Mouse (Mus musculus) adrenal gland, postnatal 14 days (tissue): ENCODE measurements around the gene Rpl10a. TPM values are rescaled to one million over a fixed set of nuclear protein-coding genes. Genes with fewer than 3 reads are reported as not detected.

ENCODE experiments used
- DNase-seq: peaks from one replicate; pipeline ENCODE4 v3.0.0; 2021; ENCODE audit warnings: mixed read lengths
- long read RNA-seq, 2 experiments: library from polyadenylated mRNA; stranded (forward); transcript quantifications; one replicate each; pipeline ENCODE4 v2.0.0; 2021
- total RNA-seq: library from RNA; stranded (reverse); gene quantifications from 2 replicates; pipeline ENCODE4 v1.2.3, GENCODE M21; 2021

Rpl10a gene
- 814 and 958 TPM in 2 replicates for total RNA-seq
- long read RNA-seq, experiment 1, transcript Rpl10a-212 (6 exons, 729 nt): minor isoform, 6 of 440 reads
- long read RNA-seq, experiment 1, transcript Rpl10a-201 (6 exons, 830 nt): major isoform, 369 of 440 reads
- long read RNA-seq, experiment 1, transcript Rpl10a-206 (5 exons, 1,022 nt): minor isoform, 18 of 440 reads
- long read RNA-seq, experiment 1, transcript Rpl10a-207 (5 exons, 901 nt): minor isoform, 7 of 440 reads
- long read RNA-seq, experiment 1, partial matches to known transcripts: 12 of 440 reads
- long read RNA-seq, experiment 1, other reads (novel, unspliced or antisense): 12 of 440 reads
- long read RNA-seq, experiment 2, transcript Rpl10a-208 (4 exons, 1,202 nt): minor isoform, 9 of 362 reads
- long read RNA-seq, experiment 2, transcript Rpl10a-206 (5 exons, 1,022 nt): minor isoform, 18 of 362 reads
- long read RNA-seq, experiment 2, transcript Rpl10a-204 (2 exons, 1,618 nt): minor isoform, 7 of 362 reads
- long read RNA-seq, experiment 2, transcript Rpl10a-201 (6 exons, 830 nt): major isoform, 297 of 362 reads
- long read RNA-seq, experiment 2, partial matches to known transcripts: 10 of 362 reads
- long read RNA-seq, experiment 2, other reads (novel, unspliced or antisense): 8 of 362 reads

- peak; percentile 98 for DNase-seq
Measured at GRCm38 (mm10) chr17:28328366-28328928, at the start of gene Rpl10a. Gene Rpl10a (plus strand): TSS chr17:28328471.

GRCm38 (mm10) chr17:28279236-28279635 lies 49.0 kb upstream of the Rpl10a start:
- peak; percentile 19 for DNase-seq

GRCm38 (mm10) chr17:28279780-28280422 lies 48.4 kb upstream of the Rpl10a start:
- DNase-seq: peak; percentile 94

- peak; percentile 79 for DNase-seq
Measured at GRCm38 (mm10) chr17:28280423-28280800, 47.9 kb upstream of the Rpl10a start.

GRCm38 (mm10) chr17:28280831-28281377 lies 47.4 kb upstream of the Rpl10a start:
- DNase-seq: peak; percentile 8

- no peak for DNase-seq
Measured at GRCm38 (mm10) chr17:28281866-28282441, 46.3 kb upstream of the Rpl10a start.

GRCm38 (mm10) chr17:28283199-28283598 lies 45.1 kb upstream of the Rpl10a start:
- DNase-seq: no peak

GRCm38 (mm10) chr17:28286133-28286532 lies 42.1 kb upstream of the Rpl10a start:
- no peak for DNase-seq

- no peak for DNase-seq
Measured at GRCm38 (mm10) chr17:28286964-28287363, 41.3 kb upstream of the Rpl10a start.

- DNase-seq: peak; percentile 47
Measured at GRCm38 (mm10) chr17:28287578-28287977, 40.7 kb upstream of the Rpl10a start.

- no peak for DNase-seq
Measured at GRCm38 (mm10) chr17:28287980-28288379, 40.3 kb upstream of the Rpl10a start.

GRCm38 (mm10) chr17:28290262-28290661 lies 38.0 kb upstream of the Rpl10a start:
- DNase-seq: peak; percentile 92

- peak; percentile 39 for DNase-seq
Measured at GRCm38 (mm10) chr17:28290671-28291070, 37.6 kb upstream of the Rpl10a start.

- no peak for DNase-seq
Measured at GRCm38 (mm10) chr17:28291346-28291745, 36.9 kb upstream of the Rpl10a start.

GRCm38 (mm10) chr17:28293716-28294115 lies 34.6 kb upstream of the Rpl10a start:
- DNase-seq: peak; percentile 52

GRCm38 (mm10) chr17:28294449-28295333 lies 33.6 kb upstream of the Rpl10a start:
- no peak for DNase-seq

- DNase-seq: no peak
Measured at GRCm38 (mm10) chr17:28298888-28299287, 29.4 kb upstream of the Rpl10a start.

- peak; percentile 47 for DNase-seq
Measured at GRCm38 (mm10) chr17:28299669-28300320, 28.5 kb upstream of the Rpl10a start.

GRCm38 (mm10) chr17:28300323-28300722 lies 27.9 kb upstream of the Rpl10a start:
- DNase-seq: no peak

GRCm38 (mm10) chr17:28300850-28301249 lies 27.4 kb upstream of the Rpl10a start:
- peak; percentile 45 for DNase-seq
